Mouse (Mus musculus) lung, adult 18-20 months (tissue): ENCODE data around the gene Zfp27.

Source experiments
- DNase-seq, 2 experiments: peaks; one replicate each; pipeline ENCODE4 v3.0.0; 2022; ENCODE audit warnings: mixed read lengths in 2 of 2

Gene Zfp27

GRCm38 (mm10) chr7:29905966-29906681 lies at the start of gene Zfp27:
Zfp27 (minus strand) TSS chr7:29906572.
- DNase-seq = peak; percentile 67 to 80

- DNase-seq = peak; percentile 28 to 65
Measured at GRCm38 (mm10) chr7:29954731-29955130, 48.4 kb upstream of the Zfp27 start.

- peak; percentile 78 to 85 for DNase-seq
Measured at GRCm38 (mm10) chr7:29953513-29954401, 47.4 kb upstream of the Zfp27 start, which contains the start of gene Zfp74. Zfp74 (minus strand) TSS chr7:29954089.

- no peak for DNase-seq
Measured at GRCm38 (mm10) chr7:29953086-29953485, 46.7 kb upstream of the Zfp27 start.

- DNase-seq = no peak
Measured at GRCm38 (mm10) chr7:29944201-29944600, 37.8 kb upstream of the Zfp27 start.

- no peak for DNase-seq
Measured at GRCm38 (mm10) chr7:29943720-29944119, 37.3 kb upstream of the Zfp27 start.

GRCm38 (mm10) chr7:29942740-29943139 lies 36.4 kb upstream of the Zfp27 start:
- DNase-seq = no peak

- DNase-seq = no peak
Measured at GRCm38 (mm10) chr7:29941027-29941426, 34.7 kb upstream of the Zfp27 start.

- no peak for DNase-seq
Measured at GRCm38 (mm10) chr7:29938856-29939255, 32.5 kb upstream of the Zfp27 start.

GRCm38 (mm10) chr7:29922780-29923179 lies 16.4 kb upstream of the Zfp27 start:
- no peak for DNase-seq

- DNase-seq = no peak
Measured at GRCm38 (mm10) chr7:29921439-29922093, 15.2 kb upstream of the Zfp27 start.

GRCm38 (mm10) chr7:29918062-29918453 lies 11.7 kb upstream of the Zfp27 start:
- DNase-seq = peak in 1 of 2 experiments; percentile 7

GRCm38 (mm10) chr7:29917371-29918061 lies 11.1 kb upstream of the Zfp27 start:
- no peak for DNase-seq

- no peak for DNase-seq
Measured at GRCm38 (mm10) chr7:29912172-29912571, 5.8 kb upstream of the Zfp27 start.

- no peak for DNase-seq
Measured at GRCm38 (mm10) chr7:29910252-29910651, 3.9 kb upstream of the Zfp27 start.

- DNase-seq = peak; percentile 84 to 86
Measured at GRCm38 (mm10) chr7:29908130-29908950, 2.0 kb upstream of the Zfp27 start, which contains the start of gene Zfp383. Zfp383 (plus strand) TSS chr7:29908223.

GRCm38 (mm10) chr7:29907206-29907605 lies 834 bp upstream of the Zfp27 start:
- DNase-seq = no peak

- no peak for DNase-seq
Measured at GRCm38 (mm10) chr7:29906682-29907058, 298 bp upstream of the Zfp27 start.

- no peak for DNase-seq
Measured at GRCm38 (mm10) chr7:29904101-29904500, 2.3 kb downstream of the Zfp27 start.

GRCm38 (mm10) chr7:29898351-29898750 lies 8.0 kb downstream of the Zfp27 start:
- no peak for DNase-seq

GRCm38 (mm10) chr7:29892756-29893155 lies 13.6 kb downstream of the Zfp27 start:
- DNase-seq = no peak

GRCm38 (mm10) chr7:29890501-29890900 lies 15.9 kb downstream of the Zfp27 start:
- no peak for DNase-seq
